Mouse (Mus musculus): Measurements from ENCODE around the gene Rbfox3. TPM values are rescaled to one million over a fixed set of nuclear protein-coding genes. Genes with fewer than 3 reads are reported as not detected.

The Rbfox3 gene
- polyA plus RNA-seq, 1 experiment from 2014 or later: 0.13 TPM

DNA sequence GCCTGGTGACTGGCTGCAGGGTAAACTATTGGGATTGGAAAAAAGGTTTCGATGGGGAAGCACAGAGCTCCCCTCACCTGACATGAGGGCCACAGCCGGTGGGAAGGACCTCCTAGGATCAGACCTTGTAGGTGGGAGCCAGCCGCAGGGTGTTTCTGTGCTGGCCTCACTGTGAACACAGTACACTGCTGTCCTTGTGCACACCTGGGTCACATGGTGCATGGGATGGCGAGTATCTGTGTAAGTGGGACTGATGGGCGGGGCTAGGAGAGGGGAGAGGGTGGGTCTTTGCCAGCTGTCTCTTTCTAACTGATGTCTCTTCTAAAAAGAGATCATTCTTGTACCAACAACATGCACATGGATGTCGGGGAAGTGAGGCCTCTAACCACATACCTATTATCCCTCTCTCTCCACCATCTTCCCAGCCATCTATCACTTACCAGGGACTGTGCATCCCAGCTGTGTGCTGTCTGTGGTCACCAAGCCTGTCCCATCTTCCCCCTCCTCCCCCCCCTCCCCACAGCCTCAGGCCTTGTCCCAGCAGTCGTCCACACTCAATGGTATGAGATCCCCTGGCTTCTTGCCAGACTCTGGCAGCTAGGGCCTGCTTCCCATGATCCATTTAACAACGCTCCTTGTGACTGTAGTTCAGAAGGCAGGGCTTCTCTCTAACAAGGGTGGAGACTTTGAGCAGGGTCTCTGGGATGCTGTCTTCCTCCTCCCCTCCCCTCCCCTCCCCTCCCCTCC, 116.4 kb downstream of the Rbfox3 start:
- WGBS: 39% methylated on average over 8 of the region's 8 CpGs
- Histone ChIP-seq H3K9me3 (ENCODE audit: low read depth, low read length) (no peaks in the 10 kb centered on the region), H3K27me3 (ENCODE audit: insufficient read depth, low read length) (no peaks in the 10 kb centered on the region), H3K27ac (ENCODE audit: low read depth) (no peak overlapping the region), H3K9ac (no peak overlapping the region), H3K36me3 (ENCODE audit: insufficient read depth) (no peaks in the 10 kb centered on the region), H3K4me1 (ENCODE audit: insufficient read depth) (no peaks in the 10 kb centered on the region), H3K4me2 (no peak overlapping the region), H3K4me3 (ENCODE audit: low read depth, low read length) (no peak overlapping the region)
- peak; percentile 96 for DNase-seq
- TF ChIP-seq CTCF (IDR thresholded peaks at IDR 0.05; ENCODE audit: low read depth): no peak
- peak; percentile 97 for ATAC-seq (ENCODE audit: insufficient read depth)

GRCm38 (mm10) chr11:118793639-118794021, 117.8 kb downstream of the Rbfox3 start:
- H3K9ac ChIP-seq: no peak overlapping the region
- no peak overlapping the region for H3K27ac ChIP-seq (ENCODE audit: low read depth)
- WGBS: 81% methylated on average over 16 of the region's 16 CpGs
- H3K4me3 ChIP-seq (ENCODE audit: low read depth, low read length): no peak overlapping the region
- no peaks in the 10 kb centered on the region for H3K9me3 ChIP-seq (ENCODE audit: low read depth, low read length)
- no peak overlapping the region for H3K4me2 ChIP-seq
- TF ChIP-seq CTCF (IDR thresholded peaks at IDR 0.05; ENCODE audit: low read depth): no peak
- no peaks in the 10 kb centered on the region for H3K4me1 ChIP-seq (ENCODE audit: insufficient read depth)
- H3K27me3 ChIP-seq (ENCODE audit: insufficient read depth, low read length): no peaks in the 10 kb centered on the region
- DNase-seq (no peak), ATAC-seq (ENCODE audit: insufficient read depth) (no peak)
- no peaks in the 10 kb centered on the region for H3K36me3 ChIP-seq (ENCODE audit: insufficient read depth)

DNA sequence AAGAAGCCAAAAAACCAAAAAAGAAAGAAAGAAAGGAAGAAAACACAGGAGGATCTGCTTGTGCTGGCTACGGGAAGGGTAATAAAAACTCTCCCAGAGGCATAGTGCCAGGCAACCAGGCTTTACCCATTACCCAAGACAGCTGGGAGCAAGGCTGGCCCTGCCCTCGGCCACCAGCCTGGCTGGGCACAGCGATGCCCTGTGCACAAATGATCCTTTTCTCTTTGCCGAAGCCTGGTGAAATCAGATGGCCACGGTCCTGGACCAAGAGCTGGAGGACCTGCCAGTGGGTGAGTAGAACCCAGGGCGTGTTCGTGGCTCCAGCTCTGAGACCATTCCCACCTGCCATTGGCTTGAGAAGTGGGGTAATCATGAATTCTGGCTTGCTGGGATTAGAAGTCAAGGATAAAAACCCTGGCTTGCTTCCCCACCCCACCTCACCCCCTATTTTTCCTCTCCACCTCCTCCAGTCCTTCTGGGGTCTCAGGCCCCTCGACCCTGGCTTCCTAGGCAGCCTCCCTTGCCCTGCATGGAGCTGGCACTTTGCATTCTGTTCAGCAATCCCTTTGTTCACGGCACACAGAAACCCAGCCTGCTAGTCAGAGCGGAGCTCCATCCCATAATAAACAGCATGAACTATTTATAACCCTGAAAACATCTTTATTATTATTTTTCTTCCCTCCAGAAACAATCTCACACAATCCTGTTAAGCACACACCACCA, 118.3 kb downstream of the Rbfox3 start:
- H3K4me2 ChIP-seq: no peak overlapping the region
- H3K9ac ChIP-seq: no peak overlapping the region
- WGBS: 74% methylated on average over 10 of the region's 10 CpGs
- H3K36me3 ChIP-seq (ENCODE audit: insufficient read depth): no peaks in the 10 kb centered on the region
- H3K4me3 ChIP-seq (ENCODE audit: low read depth, low read length): no peak overlapping the region
- no peaks in the 10 kb centered on the region for H3K9me3 ChIP-seq (ENCODE audit: low read depth, low read length)
- no peak overlapping the region for H3K27ac ChIP-seq (ENCODE audit: low read depth)
- no peak for ATAC-seq (ENCODE audit: insufficient read depth)
- no peaks in the 10 kb centered on the region for H3K4me1 ChIP-seq (ENCODE audit: insufficient read depth)
- no peaks in the 10 kb centered on the region for H3K27me3 ChIP-seq (ENCODE audit: insufficient read depth, low read length)
- no peak for DNase-seq
- no peak for TF ChIP-seq CTCF (IDR thresholded peaks at IDR 0.05; ENCODE audit: low read depth)

DNA sequence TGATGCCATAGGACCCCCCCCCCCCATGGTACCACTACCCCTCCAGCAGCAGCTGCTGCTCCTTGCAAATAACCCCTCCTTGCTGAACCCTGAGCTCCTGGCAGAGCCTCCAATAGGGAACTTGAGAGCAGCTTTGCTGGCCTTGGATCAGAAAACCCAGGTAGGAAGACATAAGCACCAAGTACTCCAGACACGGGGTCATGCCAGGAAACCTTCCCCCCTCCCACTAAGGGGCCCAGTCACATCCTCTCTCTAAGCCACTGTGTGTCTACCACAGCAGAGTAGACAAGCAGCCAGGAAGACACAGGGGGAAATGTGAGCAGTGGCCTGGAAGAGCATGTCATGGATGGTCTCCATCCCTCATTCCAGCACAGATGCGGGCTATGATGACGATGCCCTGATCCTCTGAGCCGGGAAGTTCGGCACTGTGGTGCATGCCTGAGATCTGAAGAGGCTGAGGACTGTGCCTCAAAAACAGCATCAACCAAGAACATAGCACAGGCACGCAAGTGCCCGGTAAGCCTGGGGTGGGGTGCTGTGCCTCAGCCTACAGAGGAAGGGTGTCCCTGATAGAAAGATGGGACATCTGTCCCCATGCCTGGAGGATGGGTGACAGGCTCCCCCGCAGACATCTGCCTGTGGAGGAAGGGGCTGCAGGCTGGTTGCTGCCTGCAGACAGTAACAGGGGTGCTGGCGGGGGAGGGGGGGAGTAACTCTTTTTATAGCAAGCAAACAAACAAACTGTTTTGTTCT, 119.1 kb downstream of the Rbfox3 start:
- H3K4me1 ChIP-seq (ENCODE audit: insufficient read depth): no peaks in the 10 kb centered on the region
- no peak overlapping the region for H3K4me3 ChIP-seq (ENCODE audit: low read depth, low read length)
- no peak for TF ChIP-seq CTCF (IDR thresholded peaks at IDR 0.05; ENCODE audit: low read depth)
- H3K9me3 ChIP-seq (ENCODE audit: low read depth, low read length): no peaks in the 10 kb centered on the region
- H3K27ac ChIP-seq (ENCODE audit: low read depth): no peak overlapping the region
- DNase-seq (no peak), ATAC-seq (ENCODE audit: insufficient read depth) (no peak)
- 69% methylated on average over 9 of the region's 9 CpGs for WGBS
- H3K9ac ChIP-seq: no peak overlapping the region
- no peaks in the 10 kb centered on the region for H3K27me3 ChIP-seq (ENCODE audit: insufficient read depth, low read length)
- no peaks in the 10 kb centered on the region for H3K36me3 ChIP-seq (ENCODE audit: insufficient read depth)
- H3K4me2 ChIP-seq: no peak overlapping the region

DNA sequence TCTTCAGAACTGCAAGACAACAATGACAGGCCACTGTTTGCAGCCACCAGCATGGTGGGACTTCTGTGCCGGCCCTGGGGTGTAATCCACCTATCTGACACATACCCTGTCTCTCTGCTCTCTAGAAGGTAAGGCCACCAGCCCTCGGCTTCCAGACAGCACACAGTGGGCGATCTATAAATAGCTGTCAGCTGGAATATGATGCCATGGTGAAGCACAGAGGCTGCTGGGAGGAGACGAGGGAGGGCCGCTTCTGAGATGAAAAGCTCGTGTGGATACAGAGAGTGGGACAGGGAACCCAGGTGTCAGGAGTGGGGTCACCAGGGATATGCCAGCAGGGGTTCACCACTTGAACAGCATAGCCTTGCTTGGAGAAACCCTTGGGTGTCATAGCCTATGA, 120.0 kb downstream of the Rbfox3 start:
- Histone ChIP-seq H3K9me3 (ENCODE audit: low read depth, low read length) (no peaks in the 10 kb centered on the region), H3K27ac (ENCODE audit: low read depth) (no peak overlapping the region), H3K27me3 (ENCODE audit: insufficient read depth, low read length) (no peaks in the 10 kb centered on the region), H3K36me3 (ENCODE audit: insufficient read depth) (no peaks in the 10 kb centered on the region), H3K4me2 (no peak overlapping the region), H3K9ac (no peak overlapping the region), H3K4me1 (ENCODE audit: insufficient read depth) (no peaks in the 10 kb centered on the region), H3K4me3 (ENCODE audit: low read depth, low read length) (no peak overlapping the region)
- WGBS: 52% methylated on average over 6 of the region's 6 CpGs
- no peak for TF ChIP-seq CTCF (IDR thresholded peaks at IDR 0.05; ENCODE audit: low read depth)
- DNase-seq (no peak), ATAC-seq (ENCODE audit: insufficient read depth) (no peak)

DNA sequence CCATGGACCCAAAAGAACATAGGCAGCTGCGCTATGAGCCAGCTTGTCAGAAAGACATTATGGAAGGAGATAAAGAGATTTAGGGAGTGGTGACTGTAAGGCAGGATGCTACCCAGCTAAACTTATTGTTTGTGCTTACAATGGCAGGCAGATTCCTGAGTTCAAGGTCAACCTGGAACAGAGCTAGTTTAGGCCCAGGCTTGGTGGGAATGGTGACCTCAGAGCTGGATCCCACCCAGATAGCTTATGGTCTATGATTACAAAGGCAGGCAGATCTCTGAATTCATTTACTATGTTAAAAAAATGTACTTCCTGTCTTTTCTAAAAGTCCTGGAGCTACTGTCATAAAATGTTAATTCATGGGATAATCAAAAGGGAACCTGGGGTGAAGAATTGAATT, 123.3 kb downstream of the Rbfox3 start:
- Histone ChIP-seq H3K4me2 (no peak overlapping the region), H3K4me3 (ENCODE audit: low read depth, low read length) (no peak overlapping the region), H3K9ac (no peak overlapping the region), H3K9me3 (ENCODE audit: low read depth, low read length) (no peaks in the 10 kb centered on the region), H3K4me1 (ENCODE audit: insufficient read depth) (no peaks in the 10 kb centered on the region), H3K36me3 (ENCODE audit: insufficient read depth) (no peaks in the 10 kb centered on the region), H3K27me3 (ENCODE audit: insufficient read depth, low read length) (no peaks in the 10 kb centered on the region), H3K27ac (ENCODE audit: low read depth) (no peak overlapping the region)
- DNase-seq: no peak
- 87% methylated on average over 1 of the region's 1 CpGs for WGBS
- ATAC-seq (ENCODE audit: insufficient read depth): no peak
- no peak for TF ChIP-seq CTCF (IDR thresholded peaks at IDR 0.05; ENCODE audit: low read depth)

- Histone ChIP-seq H3K27ac (ENCODE audit: low read depth) (no peak overlapping the region), H3K9me3 (ENCODE audit: low read depth, low read length) (no peaks in the 10 kb centered on the region), H3K4me2 (no peak overlapping the region), H3K4me1 (ENCODE audit: insufficient read depth) (no peaks in the 10 kb centered on the region), H3K4me3 (ENCODE audit: low read depth, low read length) (no peak overlapping the region), H3K36me3 (ENCODE audit: insufficient read depth) (no peaks in the 10 kb centered on the region), H3K9ac (no peak overlapping the region), H3K27me3 (ENCODE audit: insufficient read depth, low read length) (no peaks in the 10 kb centered on the region)
- ATAC-seq (ENCODE audit: insufficient read depth) (no peak), DNase-seq (no peak)
- WGBS: 83% methylated on average over 5 of the region's 5 CpGs
- TF ChIP-seq CTCF (IDR thresholded peaks at IDR 0.05; ENCODE audit: low read depth): no peak
These were observed 128.7 kb downstream of the Rbfox3 start for GRCm38 (mm10) chr11:118782677-118783076.
